Mouse (Mus musculus): ENCODE results near the gene Dmc1. TPM values are rescaled to one million over a fixed set of nuclear protein-coding genes. Genes with fewer than 3 reads are reported as not detected.

Gene Dmc1
- 4.0 and 5.0 TPM in 2 replicates for polyA plus RNA-seq (2012; rRNA removed)

- TF ChIP-seq POLR2A (IDR thresholded peaks at IDR 0.05; ENCODE audit: borderline replicate concordance, extremely low read depth, insufficient read depth, insufficient read length, poor library complexity, severe bottlenecking): no peak
- no peak for TF ChIP-seq CTCF (IDR thresholded peaks at IDR 0.05; ENCODE audit: borderline replicate concordance, extremely low read depth, insufficient read depth, insufficient read length)
Measured at GRCm38 (mm10) chr15:79604990-79605665, at the start of gene Dmc1. Dmc1 (minus strand) TSS chr15:79605109.

DNA sequence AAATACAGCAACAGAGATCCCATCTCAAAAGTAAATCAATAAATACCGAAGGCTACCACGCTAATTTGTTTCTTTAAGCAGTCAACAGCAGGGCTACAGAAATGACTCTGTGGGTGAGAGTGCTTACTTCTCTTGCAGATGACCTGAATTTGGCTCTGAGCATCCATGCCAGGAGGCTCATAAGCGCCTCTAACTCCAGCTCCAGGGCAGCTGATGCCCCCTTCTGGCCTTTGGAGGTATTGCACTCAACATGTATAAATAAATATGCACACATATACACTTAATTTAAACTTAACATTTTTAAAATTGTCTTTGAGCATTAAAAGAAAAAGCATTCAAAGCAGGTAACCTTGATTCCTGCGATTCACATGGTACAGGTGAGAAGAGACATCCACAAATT is 46.6 kb upstream of the Dmc1 start:
- no peak for DNase-seq (ENCODE audit: low read depth)
- TF ChIP-seq POLR2A (IDR thresholded peaks at IDR 0.05; ENCODE audit: borderline replicate concordance, extremely low read depth, insufficient read depth, insufficient read length, poor library complexity, severe bottlenecking) (no peak), CTCF (IDR thresholded peaks at IDR 0.05; ENCODE audit: borderline replicate concordance, extremely low read depth, insufficient read depth, insufficient read length) (peak; percentile 52; the same call in 1 of the 2 replicates)

More at GRCm38 (mm10) chr15:79604990-79605665, at the start of gene Dmc1:
- DNase-seq (ENCODE audit: low read depth): peak; percentile 35

DNA sequence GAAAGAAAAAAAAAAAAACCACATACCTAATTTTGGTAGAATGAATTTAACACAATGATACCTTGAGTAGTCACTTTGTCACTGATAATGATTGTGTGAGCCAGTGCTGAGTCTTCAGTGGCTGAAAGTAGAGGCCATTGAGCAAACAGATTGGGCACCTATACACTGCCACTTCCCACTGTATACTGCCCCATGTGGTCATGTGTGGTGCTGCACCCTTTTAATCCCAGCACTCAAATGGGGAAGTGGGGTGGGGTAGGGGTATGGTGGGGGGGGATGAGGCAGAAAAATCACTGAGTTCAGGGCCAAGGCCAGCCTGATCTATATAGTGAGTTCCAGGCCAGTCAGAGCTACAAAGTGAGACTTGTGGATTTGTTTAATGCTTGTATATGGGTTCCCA is 45.7 kb upstream of the Dmc1 start:
- DNase-seq (ENCODE audit: low read depth): peak; percentile 20
- TF ChIP-seq POLR2A (IDR thresholded peaks at IDR 0.05; ENCODE audit: borderline replicate concordance, extremely low read depth, insufficient read depth, insufficient read length, poor library complexity, severe bottlenecking) (no peak), CTCF (IDR thresholded peaks at IDR 0.05; ENCODE audit: borderline replicate concordance, extremely low read depth, insufficient read depth, insufficient read length) (peak; percentile 68; the same call in 1 of the 2 replicates)

- no peak for DNase-seq (ENCODE audit: low read depth)
Measured at GRCm38 (mm10) chr15:79648130-79648529, 43.2 kb upstream of the Dmc1 start.

GRCm38 (mm10) chr15:79645483-79645882 is 40.6 kb upstream of the Dmc1 start:
- TF ChIP-seq CTCF (IDR thresholded peaks at IDR 0.05; ENCODE audit: borderline replicate concordance, extremely low read depth, insufficient read depth, insufficient read length) (no peak), POLR2A (IDR thresholded peaks at IDR 0.05; ENCODE audit: borderline replicate concordance, extremely low read depth, insufficient read depth, insufficient read length, poor library complexity, severe bottlenecking) (no peak)
- no peak for DNase-seq (ENCODE audit: low read depth)

More at GRCm38 (mm10) chr15:79648130-79648529, 43.2 kb upstream of the Dmc1 start:
- no peak for TF ChIP-seq POLR2A (IDR thresholded peaks at IDR 0.05; ENCODE audit: borderline replicate concordance, extremely low read depth, insufficient read depth, insufficient read length, poor library complexity, severe bottlenecking)
- TF ChIP-seq CTCF (IDR thresholded peaks at IDR 0.05; ENCODE audit: borderline replicate concordance, extremely low read depth, insufficient read depth, insufficient read length): no peak

- no peak for TF ChIP-seq CTCF (IDR thresholded peaks at IDR 0.05; ENCODE audit: borderline replicate concordance, extremely low read depth, insufficient read depth, insufficient read length)
- TF ChIP-seq POLR2A (IDR thresholded peaks at IDR 0.05; ENCODE audit: borderline replicate concordance, extremely low read depth, insufficient read depth, insufficient read length, poor library complexity, severe bottlenecking): no peak
- DNase-seq (ENCODE audit: low read depth): no peak
Measured at GRCm38 (mm10) chr15:79641135-79641817, 36.4 kb upstream of the Dmc1 start.

DNA sequence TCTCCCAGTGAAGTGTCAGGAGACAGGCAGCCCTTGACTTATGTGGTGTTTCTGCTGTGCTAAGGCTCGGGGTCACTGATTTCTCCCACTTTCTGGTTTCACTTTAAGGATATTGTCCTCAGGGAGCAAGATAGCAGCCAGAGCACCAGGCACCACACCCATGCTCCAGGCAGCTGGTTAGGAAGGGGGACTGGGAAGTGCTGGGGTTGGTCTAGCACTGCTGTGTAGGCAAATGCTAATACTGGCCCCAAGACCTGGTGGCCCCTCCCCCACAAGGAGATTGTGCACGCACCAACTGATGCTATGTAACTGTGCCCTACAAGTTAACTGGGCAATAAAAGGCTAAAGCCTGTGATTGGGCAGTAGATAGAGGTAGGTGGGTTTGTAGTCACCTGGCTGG is 25.6 kb upstream of the Dmc1 start:
- TF ChIP-seq POLR2A (IDR thresholded peaks at IDR 0.05; ENCODE audit: borderline replicate concordance, extremely low read depth, insufficient read depth, insufficient read length, poor library complexity, severe bottlenecking): no peak
- no peak for TF ChIP-seq CTCF (IDR thresholded peaks at IDR 0.05; ENCODE audit: borderline replicate concordance, extremely low read depth, insufficient read depth, insufficient read length)

GRCm38 (mm10) chr15:79619770-79620414 is 15.0 kb upstream of the Dmc1 start:
- TF ChIP-seq POLR2A (IDR thresholded peaks at IDR 0.05; ENCODE audit: borderline replicate concordance, extremely low read depth, insufficient read depth, insufficient read length, poor library complexity, severe bottlenecking) (no peak), CTCF (IDR thresholded peaks at IDR 0.05; ENCODE audit: borderline replicate concordance, extremely low read depth, insufficient read depth, insufficient read length) (no peak)
- no peak for DNase-seq (ENCODE audit: low read depth)

More for the DNA sequence above, 25.6 kb upstream of the Dmc1 start:
- DNase-seq (ENCODE audit: low read depth): no peak

DNA sequence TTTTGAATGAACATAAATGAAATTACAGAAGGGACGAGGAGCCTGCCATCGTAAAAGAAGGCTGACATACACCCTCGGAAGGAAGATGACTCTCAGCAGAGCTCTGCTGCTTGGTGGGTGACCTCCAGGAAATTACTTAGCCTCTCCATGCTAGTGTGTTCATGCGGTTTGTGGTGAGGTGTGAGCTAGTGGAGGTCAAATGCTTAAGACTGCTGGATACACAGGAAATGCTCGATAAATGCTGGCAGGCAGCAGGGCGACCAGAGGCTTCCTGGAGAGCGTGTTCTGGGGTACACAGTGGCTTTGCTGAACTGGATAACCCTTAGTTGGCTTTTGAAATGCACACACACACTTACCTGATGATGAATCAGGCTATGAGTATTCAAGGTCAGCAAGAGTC is 13.5 kb upstream of the Dmc1 start:
- DNase-seq (ENCODE audit: low read depth): no peak
- TF ChIP-seq POLR2A (IDR thresholded peaks at IDR 0.05; ENCODE audit: borderline replicate concordance, extremely low read depth, insufficient read depth, insufficient read length, poor library complexity, severe bottlenecking) (no peak), CTCF (IDR thresholded peaks at IDR 0.05; ENCODE audit: borderline replicate concordance, extremely low read depth, insufficient read depth, insufficient read length) (no peak)

GRCm38 (mm10) chr15:79617135-79617534 is 12.2 kb upstream of the Dmc1 start:
- no peak for DNase-seq (ENCODE audit: low read depth)
- TF ChIP-seq CTCF (IDR thresholded peaks at IDR 0.05; ENCODE audit: borderline replicate concordance, extremely low read depth, insufficient read depth, insufficient read length) (no peak), POLR2A (IDR thresholded peaks at IDR 0.05; ENCODE audit: borderline replicate concordance, extremely low read depth, insufficient read depth, insufficient read length, poor library complexity, severe bottlenecking) (no peak)

DNA sequence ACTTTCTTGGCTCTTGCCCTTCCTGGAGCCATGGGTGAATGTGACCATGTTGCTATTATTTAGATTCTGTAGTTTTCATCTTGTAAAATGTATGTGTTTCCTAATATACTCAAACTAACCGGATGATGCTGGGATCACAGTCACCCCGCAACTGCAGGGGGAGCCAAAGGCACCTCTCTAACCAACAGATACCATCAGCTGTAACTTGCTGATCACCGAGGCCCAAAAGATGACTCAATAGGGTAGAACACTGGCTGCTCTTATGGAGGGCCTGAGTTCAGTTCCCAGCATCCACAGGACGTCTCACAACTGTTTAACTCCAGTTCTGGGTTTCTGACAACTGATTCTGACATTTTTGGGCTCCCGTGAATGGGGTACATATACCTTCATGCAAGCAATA is 11.8 kb upstream of the Dmc1 start:
- DNase-seq (ENCODE audit: low read depth): no peak

More for the DNA sequence above, 11.8 kb upstream of the Dmc1 start:
- no peak for TF ChIP-seq CTCF (IDR thresholded peaks at IDR 0.05; ENCODE audit: borderline replicate concordance, extremely low read depth, insufficient read depth, insufficient read length)
- TF ChIP-seq POLR2A (IDR thresholded peaks at IDR 0.05; ENCODE audit: borderline replicate concordance, extremely low read depth, insufficient read depth, insufficient read length, poor library complexity, severe bottlenecking): no peak

Measured in brain, embryonic 14.5 days (tissue).